Mouse (Mus musculus) liver, postnatal 0 days (tissue): ENCODE measurements around the gene Pde9a.

Source experiments
- CTCF ChIP-seq: sonication (generic); IDR thresholded peaks from 2 replicates; pipeline ENCODE4 v1.5.1; 2016; ENCODE audit warnings: antibody characterized with exemption, low read depth
- EP300 ChIP-seq: IDR thresholded peaks from 2 replicates; pipeline ENCODE4 v1.6.1; 2016; ENCODE audit warnings: antibody characterized with exemption, low read depth, mild to moderate bottlenecking

DNA sequence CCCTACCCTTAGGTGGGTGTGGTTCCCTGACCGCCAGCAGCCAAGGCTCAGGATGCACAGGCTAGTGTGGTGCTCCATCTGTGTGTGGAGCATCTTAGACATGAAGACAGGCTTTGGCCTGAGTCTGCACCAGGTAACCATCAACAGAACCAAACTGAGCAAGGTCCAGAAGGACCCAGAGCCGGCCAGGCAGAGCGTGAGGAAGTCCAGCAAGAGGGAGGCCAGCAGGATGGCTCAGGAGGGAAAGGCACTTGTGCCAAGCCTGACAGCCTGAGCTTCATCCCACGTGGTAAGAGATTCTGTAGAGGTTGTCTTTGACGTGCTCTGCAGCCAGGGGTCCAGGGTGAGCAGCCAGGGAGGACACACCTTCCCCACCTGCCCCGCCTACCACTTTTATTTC, 111.7 kb downstream of the Pde9a start:
- TF ChIP-seq CTCF (no peak), EP300 (no peak)
